Mouse (Mus musculus): ENCODE results near the gene Slc35f4.
"Not testable (repeated sequence)": the region's sequence is repeated elsewhere in the genome, so short reads cannot be mapped to it uniquely, and the experiment has no call there.

Slc35f4 gene

GRCm38 (mm10) chr14:49278479-49278878 lies 247.4 kb downstream of the Slc35f4 start:
- not testable (repeated sequence) for DNase-seq (ENCODE audit: low spot score)

- no peak for DNase-seq (ENCODE audit: low spot score)
These were observed 248.2 kb downstream of the Slc35f4 start for GRCm38 (mm10) chr14:49277642-49278041.

DNA sequence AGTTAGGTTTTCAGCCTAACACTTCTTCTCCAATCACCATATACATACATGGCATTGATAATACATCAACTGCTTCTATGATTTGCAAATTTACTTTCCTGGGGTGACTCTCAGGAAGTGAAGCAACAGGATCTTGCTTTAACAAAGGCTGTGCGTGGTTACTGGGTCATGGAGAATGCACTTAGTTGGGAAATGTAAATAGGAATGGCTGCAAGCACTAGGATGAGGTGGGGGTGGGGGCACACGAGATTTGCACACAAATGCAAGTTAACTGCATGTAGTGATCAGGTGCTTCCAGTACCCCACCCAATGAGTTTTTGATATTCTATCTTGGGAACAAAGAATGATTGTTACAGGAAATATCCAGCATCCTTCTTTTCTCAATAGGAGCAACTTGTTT lies 250.5 kb downstream of the Slc35f4 start:
- DNase-seq (ENCODE audit: low spot score), result no peak

DNA sequence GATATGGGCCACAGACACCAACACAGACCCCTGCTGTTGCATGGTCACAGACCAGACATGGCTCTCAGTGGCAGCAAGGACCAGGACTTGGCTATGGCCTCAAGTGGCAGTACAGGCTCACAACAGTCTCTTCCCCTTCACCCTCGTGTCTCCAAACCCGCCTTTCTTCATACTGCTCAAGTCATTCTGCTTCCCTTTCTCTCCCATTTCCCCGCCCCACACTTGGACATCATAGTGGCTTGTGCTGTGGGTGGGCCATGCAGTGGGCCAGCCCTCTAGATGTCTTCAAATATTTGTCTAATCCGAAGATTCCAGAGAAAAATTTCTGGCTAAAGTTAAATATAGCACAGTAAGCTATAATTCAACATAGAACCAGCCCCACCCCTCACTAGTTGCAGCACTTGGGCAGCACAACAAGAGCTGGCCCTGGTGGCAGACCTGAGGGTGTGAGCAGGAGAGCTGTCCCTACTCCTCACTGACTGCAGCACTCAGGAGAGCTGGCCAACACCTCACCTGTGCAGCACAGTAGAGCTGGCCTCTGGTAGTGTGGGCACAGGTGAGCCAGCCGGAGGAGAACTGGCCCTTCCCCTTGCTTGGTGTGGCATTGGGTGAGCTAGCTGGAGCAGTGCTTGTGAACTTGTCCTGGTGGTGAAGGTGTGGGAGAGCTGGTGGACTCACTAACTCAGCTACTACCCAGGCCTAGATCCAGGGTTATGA lies 260.4 kb downstream of the Slc35f4 start:
- no peak for DNase-seq (ENCODE audit: low spot score)

Measured in yolk sac, embryonic 10.5 days (tissue).